Mouse (Mus musculus) neural tube, embryonic 12.5 days (tissue): ENCODE data around the gene Olfr1358. TPM values are rescaled to one million over a fixed set of nuclear protein-coding genes. Genes with fewer than 3 reads are reported as not detected.
A peak's percentile ranks its signal among the peaks of the same experiment; 100 is the strongest.
"Not testable (repeated sequence)": the region's sequence is repeated elsewhere in the genome, so short reads cannot be mapped to it uniquely, and the experiment has no call there.

ENCODE experiments used
- ATAC-seq: fragments of 200-750 bp; cut with Nextera tagmentation; 2 replicates; pipeline ENCODE4 v1.8.0; 2017; ENCODE audit warnings: low read depth, mild to moderate bottlenecking, moderate TSS enrichment, moderate library complexity; ENCODE audit not compliant: low FRiP score
- H3K27ac ChIP-seq: fragments of 300-500 bp; sonication (generic); 2 replicates; pipeline ENCODE4 v1.5.1; 2016
- H3K27me3 ChIP-seq: fragments of 300-500 bp; sonication (generic); replicated peaks from 2 replicates; pipeline ENCODE4 v1.6.1; 2016; ENCODE audit warnings: mild to moderate bottlenecking
- H3K36me3 ChIP-seq: fragments of 300-500 bp; sonication (generic); 2 replicates; pipeline ENCODE4 v1.6.1; 2016; ENCODE audit warnings: mild to moderate bottlenecking
- H3K4me1 ChIP-seq: fragments of 300-500 bp; sonication (generic); 2 replicates; pipeline ENCODE4 v1.6.1; 2016
- H3K4me2 ChIP-seq: fragments of 300-500 bp; sonication (generic); replicated peaks from 2 replicates; pipeline ENCODE4 v1.6.1; 2016; ENCODE audit warnings: mild to moderate bottlenecking
- H3K4me3 ChIP-seq: fragments of 300-500 bp; sonication (generic); 2 replicates; pipeline ENCODE4 v1.5.1; 2016
- H3K9ac ChIP-seq: fragments of 300-500 bp; sonication (generic); 2 replicates; pipeline ENCODE4 v1.6.1; 2016; ENCODE audit warnings: mild to moderate bottlenecking
- H3K9me3 ChIP-seq: fragments of 300-500 bp; sonication (generic); 2 replicates; pipeline ENCODE4 v1.6.1; 2016; ENCODE audit warnings: mild to moderate bottlenecking
- WGBS: fragments of 180-500 bp; shearing (Covaris S2); methylation state at CpG from one replicate; pipeline ENCODE4 v1.1.7; 2016; 5-methylcytosine and 5-hydroxymethylcytosine counted together
- polyA plus RNA-seq: library from polyadenylated mRNA; unstranded; fragments of >200 nt; fragmentation: Nextera tagmentation; extraction: Ambion mirVana; gene quantifications from 2 replicates; pipeline ENCODE4 v1.2.1, GENCODE M21; 2016

The Olfr1358 gene
- polyA plus RNA-seq, 1 experiment from 2014 or later: not detected

GRCm38 (mm10) chr10:78487431-78488086 lies 29.7 kb upstream of the Olfr1358 start:
- WGBS: 9% methylated on average over 26 of the region's 26 CpGs
- H3K36me3 ChIP-seq: no peaks in the 10 kb centered on the region
- peaks cover 6% of the 10 kb centered on the region for H3K4me1 ChIP-seq
- H3K4me3 ChIP-seq: no peak overlapping the region
- H3K9ac ChIP-seq: 0 out of 2 replicates have a peak overlapping the region, but pooled peaks have one; percentile 1
- no peaks in the 10 kb centered on the region for H3K9me3 ChIP-seq
- H3K27me3 ChIP-seq: peaks cover 14% of the 10 kb centered on the region
- ATAC-seq: peak; percentile 72
- no peak overlapping the region for H3K27ac ChIP-seq
- H3K4me2 ChIP-seq: peak overlapping the region; percentile 55

GRCm38 (mm10) chr10:78502986-78503733 lies 14.1 kb upstream of the Olfr1358 start:
- WGBS: 81% methylated on average over 6 of the region's 6 CpGs
- Histone ChIP-seq H3K36me3 (no peaks in the 10 kb centered on the region), H3K4me1 (no peaks in the 10 kb centered on the region), H3K27ac (no peak overlapping the region), H3K9me3 (no peaks in the 10 kb centered on the region), H3K4me2 (no peak overlapping the region), H3K9ac (no peak overlapping the region), H3K27me3 (no peaks in the 10 kb centered on the region), H3K4me3 (no peak overlapping the region)
- ATAC-seq: no peak

DNA sequence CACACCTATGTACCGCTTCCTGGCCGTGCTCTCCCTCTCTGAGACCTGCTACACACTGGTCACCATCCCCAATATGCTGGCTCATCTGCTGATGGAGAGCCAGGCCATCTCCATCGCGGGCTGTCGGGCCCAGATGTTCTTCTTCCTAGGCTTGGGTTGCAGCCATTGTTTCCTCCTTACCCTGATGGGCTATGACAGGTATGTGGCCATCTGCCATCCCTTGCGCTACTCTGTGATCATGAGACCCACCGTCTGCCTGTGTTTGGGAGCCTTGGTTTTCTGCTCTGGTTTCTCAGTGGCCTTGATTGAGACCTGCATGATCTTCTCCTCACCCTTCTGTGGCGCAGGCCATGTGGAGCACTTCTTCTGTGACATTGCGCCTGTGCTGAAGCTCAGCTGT lies 2.6 kb downstream of the Olfr1358 start:
- H3K4me2 ChIP-seq: no peak overlapping the region
- no peaks in the 10 kb centered on the region for H3K36me3 ChIP-seq
- H3K4me1 ChIP-seq: no peaks in the 10 kb centered on the region
- WGBS: 93% methylated on average over 9 of the region's 9 CpGs
- H3K4me3 ChIP-seq: no peak overlapping the region
- no peak overlapping the region for H3K9ac ChIP-seq
- no peaks in the 10 kb centered on the region for H3K9me3 ChIP-seq
- no peaks in the 10 kb centered on the region for H3K27me3 ChIP-seq
- ATAC-seq: no peak
- no peak overlapping the region for H3K27ac ChIP-seq

DNA sequence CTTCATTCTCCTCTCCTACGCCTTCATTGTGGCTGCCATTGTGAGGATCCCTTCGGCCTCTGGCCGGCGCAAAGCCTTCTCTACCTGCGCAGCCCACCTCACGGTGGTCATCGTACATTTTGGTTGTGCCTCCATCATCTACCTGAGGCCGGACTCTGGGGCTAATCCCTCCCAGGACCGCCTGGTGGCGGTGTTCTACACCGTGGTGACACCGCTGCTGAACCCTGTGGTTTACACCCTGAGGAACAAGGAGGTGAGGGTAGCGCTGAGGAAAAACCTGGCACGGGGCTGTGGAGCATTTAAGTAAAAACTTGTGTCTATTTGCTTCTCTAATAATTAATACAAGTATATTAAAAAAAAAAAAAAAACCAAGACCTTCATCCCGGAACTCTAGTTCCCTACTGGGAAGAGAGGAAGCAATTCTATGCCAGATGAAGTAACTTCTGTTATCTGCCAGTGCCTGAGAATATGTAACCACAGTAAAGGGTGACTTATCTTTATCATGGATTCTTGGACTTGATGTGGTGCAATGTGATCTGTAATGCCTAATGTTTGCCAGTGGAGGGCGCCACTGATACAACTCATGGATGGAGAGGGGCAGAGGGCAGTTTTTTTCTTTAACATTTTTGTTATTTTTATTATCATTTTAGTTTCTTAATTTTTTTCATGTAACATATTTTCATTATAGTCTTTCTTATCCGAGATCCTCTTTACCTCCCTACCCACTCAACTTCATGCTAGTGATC lies 3.2 kb downstream of the Olfr1358 start:
- no peak overlapping the region for H3K4me2 ChIP-seq
- no peaks in the 10 kb centered on the region for H3K27me3 ChIP-seq
- no peak for ATAC-seq
- no peaks in the 10 kb centered on the region for H3K9me3 ChIP-seq
- no peak overlapping the region for H3K27ac ChIP-seq
- H3K4me1 ChIP-seq: no peaks in the 10 kb centered on the region
- no peak overlapping the region for H3K4me3 ChIP-seq
- H3K36me3 ChIP-seq: no peaks in the 10 kb centered on the region
- 58% methylated on average over 17 of the region's 17 CpGs for WGBS
- no peak overlapping the region for H3K9ac ChIP-seq

DNA sequence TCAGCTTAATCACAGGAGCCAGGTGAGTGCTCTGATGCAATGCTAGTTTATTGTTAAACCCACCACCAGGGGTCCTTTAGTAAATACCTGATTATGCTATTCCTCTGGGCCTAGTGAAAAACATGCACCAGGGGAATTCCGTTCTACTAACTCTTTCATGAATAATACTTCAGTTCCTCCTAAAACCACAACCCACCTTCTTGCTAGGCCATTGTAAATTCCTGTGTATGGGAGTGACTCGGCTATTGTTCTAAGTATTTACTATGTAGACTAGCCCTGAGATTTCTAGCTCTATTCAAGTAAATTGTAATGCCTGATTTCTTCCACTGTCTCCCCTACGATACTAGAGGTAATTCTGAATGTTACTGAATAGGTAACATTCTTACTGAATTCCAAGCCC lies 7.8 kb downstream of the Olfr1358 start:
- ATAC-seq, H3K4me3 ChIP-seq, H3K9ac ChIP-seq, H3K4me1 ChIP-seq, H3K9me3 ChIP-seq, H3K4me2 ChIP-seq, H3K36me3 ChIP-seq, H3K27ac ChIP-seq, H3K27me3 ChIP-seq: not testable (repeated sequence)
- 57% methylated on average over 3 of the region's 3 CpGs for WGBS

GRCm38 (mm10) chr10:78525511-78525910 lies 8.3 kb downstream of the Olfr1358 start:
- no peak overlapping the region for H3K4me2 ChIP-seq
- H3K27me3 ChIP-seq: no peaks in the 10 kb centered on the region
- WGBS: 71% methylated on average over 4 of the region's 4 CpGs
- no peak overlapping the region for H3K27ac ChIP-seq
- no peaks in the 10 kb centered on the region for H3K9me3 ChIP-seq
- H3K4me1 ChIP-seq: no peaks in the 10 kb centered on the region
- H3K36me3 ChIP-seq: no peaks in the 10 kb centered on the region
- no peak overlapping the region for H3K4me3 ChIP-seq
- no peak overlapping the region for H3K9ac ChIP-seq
- ATAC-seq: no peak

- no peak overlapping the region for H3K4me3 ChIP-seq
- 64% methylated on average over 2 of the region's 2 CpGs for WGBS
- H3K4me1 ChIP-seq: no peaks in the 10 kb centered on the region
- H3K27me3 ChIP-seq: no peaks in the 10 kb centered on the region
- H3K4me2 ChIP-seq: no peak overlapping the region
- H3K36me3 ChIP-seq: no peaks in the 10 kb centered on the region
- no peak overlapping the region for H3K27ac ChIP-seq
- no peaks in the 10 kb centered on the region for H3K9me3 ChIP-seq
- no peak for ATAC-seq
- H3K9ac ChIP-seq: no peak overlapping the region
These were observed 23.7 kb downstream of the Olfr1358 start for GRCm38 (mm10) chr10:78540943-78541342.

DNA sequence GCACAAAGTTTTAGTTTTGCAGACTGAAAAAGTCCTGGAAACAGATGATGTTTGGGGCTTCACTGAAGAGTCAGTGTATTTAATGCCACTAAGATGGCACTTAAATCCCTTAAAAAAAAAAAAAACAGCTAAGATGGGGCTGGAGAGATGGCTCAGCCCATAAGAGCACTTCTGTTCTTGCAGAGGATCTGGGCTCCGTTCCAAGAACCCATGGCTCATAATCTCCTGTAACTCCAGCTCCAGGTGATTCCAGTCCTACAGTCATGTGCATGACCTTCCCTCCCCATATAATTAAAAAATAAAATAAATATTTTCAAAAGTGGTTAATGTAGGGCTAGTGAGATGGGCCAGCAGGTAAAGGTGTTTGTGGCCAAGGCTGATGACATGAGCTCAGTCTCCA lies 47.8 kb downstream of the Olfr1358 start:
- H3K36me3 ChIP-seq: no peaks in the 10 kb centered on the region
- WGBS: 95% methylated on average over 1 of the region's 1 CpGs
- ATAC-seq: no peak
- no peaks in the 10 kb centered on the region for H3K9me3 ChIP-seq
- no peaks in the 10 kb centered on the region for H3K4me1 ChIP-seq
- no peaks in the 10 kb centered on the region for H3K27me3 ChIP-seq
- no peak overlapping the region for H3K4me2 ChIP-seq
- H3K9ac ChIP-seq: no peak overlapping the region
- H3K4me3 ChIP-seq: no peak overlapping the region
- no peak overlapping the region for H3K27ac ChIP-seq

- Histone ChIP-seq H3K27me3 (no peaks in the 10 kb centered on the region), H3K4me3 (no peak overlapping the region), H3K4me1 (no peaks in the 10 kb centered on the region), H3K9ac (no peak overlapping the region), H3K9me3 (no peaks in the 10 kb centered on the region), H3K4me2 (no peak overlapping the region), H3K36me3 (no peaks in the 10 kb centered on the region), H3K27ac (no peak overlapping the region)
- 77% methylated on average over 3 of the region's 3 CpGs for WGBS
- no peak for ATAC-seq
These were observed 52.0 kb downstream of the Olfr1358 start for GRCm38 (mm10) chr10:78569191-78569590.

DNA sequence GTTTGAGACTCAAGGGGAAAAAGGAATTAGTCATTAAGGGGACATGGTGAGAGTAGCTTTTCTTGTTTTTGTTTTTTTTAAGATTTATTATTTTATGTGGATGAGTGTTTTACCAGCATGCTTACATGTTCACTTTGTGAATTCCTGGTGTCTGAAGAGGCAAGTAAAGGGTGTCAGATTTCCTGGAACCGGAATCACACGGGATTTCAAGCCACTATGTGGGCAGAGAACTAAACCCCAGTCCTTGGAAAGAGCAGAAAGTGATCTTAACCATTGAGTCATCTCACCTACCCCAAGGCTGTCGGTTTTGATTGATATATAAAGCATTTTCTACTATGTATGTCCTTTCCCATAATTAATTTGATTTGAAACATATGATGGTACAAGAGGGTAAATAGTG lies 52.5 kb downstream of the Olfr1358 start:
- no peaks in the 10 kb centered on the region for H3K9me3 ChIP-seq
- H3K27ac ChIP-seq: no peak overlapping the region
- H3K4me2 ChIP-seq: no peak overlapping the region
- ATAC-seq: no peak
- WGBS: 57% methylated on average over 3 of the region's 3 CpGs
- H3K27me3 ChIP-seq: no peaks in the 10 kb centered on the region
- no peak overlapping the region for H3K4me3 ChIP-seq
- H3K9ac ChIP-seq: no peak overlapping the region
- H3K36me3 ChIP-seq: no peaks in the 10 kb centered on the region
- no peaks in the 10 kb centered on the region for H3K4me1 ChIP-seq
